Mouse (Mus musculus): ENCODE results near the gene Ppp1r3e. TPM values are rescaled to one million over a fixed set of nuclear protein-coding genes. Genes with fewer than 3 reads are reported as not detected.

Gene Ppp1r3e
- total RNA-seq, 4 experiments from 2014 or later, result 20.6 to 24.9 (median 22.7) TPM

Other genes with a start within 250 kb of the Ppp1r3e start
- gene Gm17606, start 236.6 kb downstream of the Ppp1r3e start, total RNA-seq (2022), result not detected
- gene Cdh24, start 236.2 kb downstream of the Ppp1r3e start, total RNA-seq (2022), result 1 to 10 TPM; 7.5 to 8.1 (median 7.8) TPM
- gene 1700123O20Rik, start 191.3 kb downstream of the Ppp1r3e start, total RNA-seq (2022), result 10 to 100 TPM; 17.0 to 22.4 (median 19.2) TPM
- 100 to 1,000 TPM; 154 to 188 (median 170) TPM for gene Acin1, start 190.6 kb downstream of the Ppp1r3e start, total RNA-seq (2022)
- not detected for gene Gm29776, start 178.7 kb downstream of the Ppp1r3e start, total RNA-seq (2022)
- not detected for gene Cebpe, start 165.4 kb downstream of the Ppp1r3e start, total RNA-seq (2022)
- 10 to 100 TPM; 54.5 to 60.7 (median 58.5) TPM for gene Slc7a8, start 95.6 kb downstream of the Ppp1r3e start, total RNA-seq (2022)
- not detected for gene Rnf212b, start 63.4 kb downstream of the Ppp1r3e start, total RNA-seq (2022)
- gene Homez, start 6.6 kb downstream of the Ppp1r3e start, total RNA-seq (2022), result 10 to 100 TPM; 22.5 to 34.9 (median 24.2) TPM
- gene Bcl2l2, start 5.8 kb upstream of the Ppp1r3e start, total RNA-seq (2022), result 100 to 1,000 TPM; 127 to 134 (median 132) TPM
- 1 to 10 TPM in 3 of 4 experiments, not detected in 1; 1.5 to 6.7 (median 4.2) TPM for gene Gm20521, start 5.9 kb upstream of the Ppp1r3e start, total RNA-seq (2022)
- 100 to 1,000 TPM; 231 to 262 (median 243) TPM for gene Pabpn1, start 14.9 kb upstream of the Ppp1r3e start, total RNA-seq (2022)
- gene Slc22a17, start 35.6 kb upstream of the Ppp1r3e start, total RNA-seq (2022), result 100 to 1,000 TPM; 565 to 622 (median 604) TPM
- 10 to 100 TPM in 1 of 4 experiments, 1 to 10 TPM in 3; 8.9 to 10.3 (median 9.1) TPM for gene Efs, start 48.6 kb upstream of the Ppp1r3e start, total RNA-seq (2022)
- under 1 TPM in 1 of 4 experiments, not detected in 3; 0.53 TPM for gene Il25, start 55.1 kb upstream of the Ppp1r3e start, total RNA-seq (2022)
- 10 to 100 TPM; 60.3 to 67.9 (median 64.0) TPM for gene Cmtm5, start 58.7 kb upstream of the Ppp1r3e start, total RNA-seq (2022)
- 1 to 10 TPM; 5.3 to 9.9 (median 7.7) TPM for gene Myh6, start 89.4 kb upstream of the Ppp1r3e start, total RNA-seq (2022)
- gene Gm17428, start 99.4 kb upstream of the Ppp1r3e start, total RNA-seq (2022), result not detected
- 10 to 100 TPM in 3 of 4 experiments, 1 to 10 TPM in 1; 10.0 to 21.2 (median 13.1) TPM for gene Myh7, start 117.1 kb upstream of the Ppp1r3e start, total RNA-seq (2022)
- gene Ngdn, start 137.9 kb upstream of the Ppp1r3e start, total RNA-seq (2022), result 10 to 100 TPM; 30.2 to 34.4 (median 32.0) TPM
- 10 to 100 TPM; 36.0 to 41.7 (median 38.6) TPM for gene Zfhx2, start 214.8 kb upstream of the Ppp1r3e start, total RNA-seq (2022)
- 10 to 100 TPM; 26.2 to 31.5 (median 26.4) TPM for gene Thtpa, start 217.2 kb upstream of the Ppp1r3e start, total RNA-seq (2022)
- gene Ap1g2, start 229.0 kb upstream of the Ppp1r3e start, total RNA-seq (2022), result 10 to 100 TPM in 3 of 4 experiments, 1 to 10 TPM in 1; 9.1 to 12.7 (median 12.1) TPM
- gene Jph4, start 239.4 kb upstream of the Ppp1r3e start, total RNA-seq (2022), result 100 to 1,000 TPM; 289 to 301 (median 292) TPM

Measured in left cerebral cortex, adult 8-10 months (tissue).